Mouse (Mus musculus) testis, adult 2 months (tissue): ENCODE results near the gene Parva.

Experiments
- CTCF ChIP-seq: fragments of 200-500 bp; IDR thresholded peaks from 2 replicates; pipeline ENCODE4 v1.5.1; 2012; ENCODE audit warnings: low read depth, mild to moderate bottlenecking, inconsistent platforms, low read length, moderate library complexity; ENCODE audit not compliant: control insufficient read depth, insufficient read depth, insufficient replicate concordance
- POLR2A ChIP-seq: fragments of 200-500 bp; IDR thresholded peaks from 2 replicates; pipeline ENCODE4 v1.6.1; 2012; ENCODE audit warnings: low read depth, mild to moderate bottlenecking, inconsistent platforms, low read length, moderate library complexity; ENCODE audit not compliant: control insufficient read depth

- TF ChIP-seq CTCF: no peak
- TF ChIP-seq POLR2A: no peak
These were observed 186.9 kb downstream of the Parva start for GRCm38 (mm10) chr7:112614046-112614790.
